ENCODE assay signal across 8 mouse cellular contexts in genomic region chr13:102664843-102665587, GRCm38 (mm10). TPM values are rescaled to one million over a fixed set of nuclear protein-coding genes. Genes with fewer than 3 reads are reported as not detected.
A peak's percentile ranks its signal among the peaks of the same experiment; 100 is the strongest.
DNase-seq lines count a peak whose midpoint lies in the region; ATAC-seq and TF ChIP-seq lines count a peak whose summit lies in the region.

No protein-coding gene starts in this region.

- peak; percentile 99 for DNase-seq in 416B (ENCODE audit: low read depth)
- DNase-seq in ES-E14 (ENCODE audit: low read depth, low spot score): peak; percentile 88
- DNase-seq in embryonic facial prominence, embryonic 14.5 days (ENCODE audit: low spot score): peak; percentile 64
- peak; percentile 65 for DNase-seq in liver
- no peak for DNase-seq in urinary bladder, adult 18-20 months (ENCODE audit: low spot score in 2 of 2)

- in situ Hi-C loops in ES-E14 (cut with MboI; ENCODE audit: low sequenced_read_pairs in 2 of 2, unreplicated experiment in 2 of 2): loop anchor here in 1 of 2 experiments (25.0 kb wide), 1 partner anchor 928 kb away; no protein-coding TSS in a partner anchor

- WGBS in embryonic facial prominence, embryonic 14.5 days: 66% methylated on average over 12 of the region's 12 CpGs
- 52% methylated on average over 12 of the region's 12 CpGs for WGBS in hindbrain, embryonic 12.5 days
- 54% methylated on average over 12 of the region's 12 CpGs for WGBS in midbrain, embryonic 15.5 days
- WGBS in stomach, embryonic 16.5 days: 51% methylated on average over 12 of the region's 12 CpGs

- no peak overlapping the region for H3K27ac ChIP-seq in ES-E14 (ENCODE audit: insufficient read depth, low read depth, low read length, poor library complexity, severe bottlenecking)
- H3K27ac ChIP-seq in embryonic facial prominence, embryonic 14.5 days (replicated peaks; ENCODE audit: low read depth, low read length): no peak overlapping the region
- no peak overlapping the region for H3K27ac ChIP-seq in hindbrain, embryonic 12.5 days
- H3K27ac ChIP-seq in midbrain, embryonic 15.5 days: no peak overlapping the region
- H3K27ac ChIP-seq in stomach, embryonic 16.5 days (ENCODE audit: low read length): no peak overlapping the region

- ATAC-seq in embryonic facial prominence, embryonic 14.5 days (ENCODE audit: low read depth): no peak
- no peak for ATAC-seq in hindbrain, embryonic 12.5 days (ENCODE audit: low FRiP score)
- ATAC-seq in midbrain, embryonic 15.5 days (replicated peaks): 0 out of 2 replicates have a peak, but pooled peaks have one; percentile 37
- ATAC-seq in stomach, embryonic 16.5 days (ENCODE audit: insufficient read depth, low FRiP score): no peak

- peaks cover 0 to 2% of the 10 kb centered on the region in 2 experiments; a peak in 2 of 4 replicates for H3K4me1 ChIP-seq in ES-E14 (ENCODE audit: control insufficient read depth in 2 of 2, insufficient read depth in 2 of 2, low read length in 2 of 2, poor library complexity in 1 of 2)
- peaks cover 4% of the 10 kb centered on the region; the same call in 1 of the 2 replicates for H3K4me1 ChIP-seq in embryonic facial prominence, embryonic 14.5 days (ENCODE audit: control insufficient read depth, insufficient read depth, low read length)
- H3K4me1 ChIP-seq in hindbrain, embryonic 12.5 days: peaks cover 4% of the 10 kb centered on the region
- H3K4me1 ChIP-seq in midbrain, embryonic 15.5 days: no peaks in the 10 kb centered on the region
- 0 out of 2 replicates have a peak, but pooled peaks cover 6% of the 10 kb centered on the region for H3K4me1 ChIP-seq in stomach, embryonic 16.5 days (ENCODE audit: control insufficient read depth, insufficient read depth, low read length)

- H3K9me3 ChIP-seq in ES-E14 (ENCODE audit: control insufficient read depth, insufficient read depth, low read depth, low read length): no peaks in the 10 kb centered on the region
- H3K9me3 ChIP-seq in embryonic facial prominence, embryonic 14.5 days (ENCODE audit: control insufficient read depth, low read length): no peaks in the 10 kb centered on the region
- H3K9me3 ChIP-seq in hindbrain, embryonic 12.5 days (replicated peaks): no peaks in the 10 kb centered on the region
- H3K9me3 ChIP-seq in midbrain, embryonic 15.5 days: no peaks in the 10 kb centered on the region
- H3K9me3 ChIP-seq in stomach, embryonic 16.5 days (replicated peaks; ENCODE audit: control insufficient read depth, low read length): no peaks in the 10 kb centered on the region

- H3K4me3 ChIP-seq in ES-E14 (ENCODE audit: insufficient read depth in 1 of 2, low read depth in 1 of 2, low read length in 2 of 2, poor library complexity in 1 of 2, severe bottlenecking in 1 of 2): peak overlapping the region in 1 of 2 experiments; percentile 7; a peak in 2 of 4 replicates
- H3K4me3 ChIP-seq in embryonic facial prominence, embryonic 14.5 days (ENCODE audit: low read depth, low read length): no peak overlapping the region
- no peak overlapping the region for H3K4me3 ChIP-seq in hindbrain, embryonic 12.5 days
- H3K4me3 ChIP-seq in midbrain, embryonic 15.5 days: no peak overlapping the region
- H3K4me3 ChIP-seq in stomach, embryonic 16.5 days (replicated peaks; ENCODE audit: low read length): no peak overlapping the region

- H3K9ac ChIP-seq in ES-E14 (ENCODE audit: insufficient read depth, low read depth, low read length, poor library complexity, severe bottlenecking): no peak overlapping the region
- no peak overlapping the region for H3K9ac ChIP-seq in embryonic facial prominence, embryonic 14.5 days (ENCODE audit: low read depth, low read length)
- 0 out of 2 replicates have a peak overlapping the region, but pooled peaks have one; percentile 19 for H3K9ac ChIP-seq in hindbrain, embryonic 12.5 days
- no peak overlapping the region for H3K9ac ChIP-seq in midbrain, embryonic 15.5 days
- no peak overlapping the region for H3K9ac ChIP-seq in stomach, embryonic 16.5 days (ENCODE audit: low read length)

- H3K27me3 ChIP-seq in embryonic facial prominence, embryonic 14.5 days (replicated peaks; ENCODE audit: control insufficient read depth, insufficient read depth, low read length): no peaks in the 10 kb centered on the region
- no peaks in the 10 kb centered on the region for H3K27me3 ChIP-seq in hindbrain, embryonic 12.5 days
- 0 out of 2 replicates have a peak, but pooled peaks cover 3% of the 10 kb centered on the region for H3K27me3 ChIP-seq in midbrain, embryonic 15.5 days (replicated peaks)
- no peaks in the 10 kb centered on the region for H3K27me3 ChIP-seq in stomach, embryonic 16.5 days (ENCODE audit: control insufficient read depth, insufficient read depth, low read length)

- H3K36me3 ChIP-seq in ES-E14 (ENCODE audit: control insufficient read depth, insufficient read depth, low read length, poor library complexity, severe bottlenecking): no peaks in the 10 kb centered on the region
- no peaks in the 10 kb centered on the region for H3K36me3 ChIP-seq in embryonic facial prominence, embryonic 14.5 days (ENCODE audit: control insufficient read depth, insufficient read depth, low read length)
- no peaks in the 10 kb centered on the region for H3K36me3 ChIP-seq in hindbrain, embryonic 12.5 days
- H3K36me3 ChIP-seq in midbrain, embryonic 15.5 days (replicated peaks): no peaks in the 10 kb centered on the region
- H3K36me3 ChIP-seq in stomach, embryonic 16.5 days (ENCODE audit: control insufficient read depth, insufficient read depth, low read length): no peaks in the 10 kb centered on the region

- peak overlapping the region; percentile 27 for H3K4me2 ChIP-seq in embryonic facial prominence, embryonic 14.5 days (ENCODE audit: low read depth, low read length)
- peak overlapping the region; percentile 33 for H3K4me2 ChIP-seq in hindbrain, embryonic 12.5 days (replicated peaks)
- peak overlapping the region; percentile 33 for H3K4me2 ChIP-seq in midbrain, embryonic 15.5 days
- peak overlapping the region; percentile 34; the same call in 1 of the 2 replicates for H3K4me2 ChIP-seq in stomach, embryonic 16.5 days (ENCODE audit: low read depth, low read length)

TF ChIP-seq in ES-E14, 5 proteins besides CTCF, POLR2A, EP300 and RAD21:
- peak; percentile 94 for TF ChIP-seq ZC3H11A (IDR thresholded peaks at IDR 0.05; ENCODE audit: borderline replicate concordance, low read depth, low read length)
- TF ChIP-seq MAFK (IDR thresholded peaks at IDR 0.05; ENCODE audit: insufficient read depth, low read depth, low read length): no peak

RNA-seq across cellular contexts. Expression of gene Cd180, which starts 28.3 kb away (rescaled TPM):
- total RNA-seq in ES-E14 (2012; rRNA removed): 0.13 TPM in 1 of 2 replicates, not detected in the other
- polyA plus RNA-seq in embryonic facial prominence, embryonic 14.5 days (2014; fragmentation: Nextera tagmentation; extraction: Ambion mirVana): 0.88 and 1.6 TPM in 2 replicates
- 0.44 and 0.79 TPM in 2 replicates for polyA plus RNA-seq in hindbrain, embryonic 12.5 days (2016; fragmentation: Nextera tagmentation; extraction: Ambion mirVana)
- polyA plus RNA-seq in midbrain, embryonic 15.5 days (2015; fragmentation: Nextera tagmentation; extraction: Ambion mirVana): 0.28 and 0.63 TPM in 2 replicates
- polyA plus RNA-seq in stomach, embryonic 16.5 days (2015; fragmentation: Nextera tagmentation; extraction: Ambion mirVana): 0.69 and 0.70 TPM in 2 replicates

Comparison
In these comparisons a context has a peak if more than half of its experiments do, and no peak if none do; other contexts are left out.
1. DNase-seq: peak in 416B (single experiment), ES-E14 (single experiment), embryonic facial prominence, embryonic 14.5 days (single experiment) and liver (single experiment); none in urinary bladder, adult 18-20 months (0 of 2).
2. Peak in every context shown above with its lines, with median percentiles within 50 percentile points of each other: H3K4me2 ChIP-seq.